Mouse (Mus musculus) lung, postnatal 0 days (tissue): ENCODE data around the gene Rnf150.

Experiments
- CTCF ChIP-seq: IDR thresholded peaks from 2 replicates; pipeline ENCODE4 v1.5.1; 2016; ENCODE audit warnings: antibody characterized with exemption, mild to moderate bottlenecking
- EP300 ChIP-seq: IDR thresholded peaks from 2 replicates; pipeline ENCODE4 v1.6.1; 2016; ENCODE audit warnings: antibody characterized with exemption, mild to moderate bottlenecking, control low read depth

DNA sequence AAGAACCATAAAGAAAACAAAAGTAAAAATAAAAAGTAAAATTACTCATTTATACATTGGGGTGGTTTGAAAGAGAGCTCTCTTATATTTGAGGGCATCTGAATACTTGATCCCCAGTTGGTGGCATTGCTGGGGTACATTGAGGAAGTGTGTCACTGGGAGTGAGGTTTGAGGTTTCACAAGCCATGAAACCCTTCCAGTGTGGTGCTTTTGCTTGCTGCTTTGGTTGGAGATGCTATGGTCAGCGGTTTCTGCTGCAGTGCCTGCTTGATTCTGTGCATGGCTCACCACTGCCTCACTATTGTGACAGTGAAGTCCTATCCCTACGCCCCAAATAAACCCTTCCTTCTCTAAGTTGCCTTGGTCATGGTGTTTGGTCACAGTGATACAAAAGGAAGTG, 10.9 kb downstream of the Rnf150 start:
- TF ChIP-seq CTCF, result no peak
- TF ChIP-seq EP300, result no peak
